Mouse (Mus musculus): ENCODE data around the gene Magoh.

DNA sequence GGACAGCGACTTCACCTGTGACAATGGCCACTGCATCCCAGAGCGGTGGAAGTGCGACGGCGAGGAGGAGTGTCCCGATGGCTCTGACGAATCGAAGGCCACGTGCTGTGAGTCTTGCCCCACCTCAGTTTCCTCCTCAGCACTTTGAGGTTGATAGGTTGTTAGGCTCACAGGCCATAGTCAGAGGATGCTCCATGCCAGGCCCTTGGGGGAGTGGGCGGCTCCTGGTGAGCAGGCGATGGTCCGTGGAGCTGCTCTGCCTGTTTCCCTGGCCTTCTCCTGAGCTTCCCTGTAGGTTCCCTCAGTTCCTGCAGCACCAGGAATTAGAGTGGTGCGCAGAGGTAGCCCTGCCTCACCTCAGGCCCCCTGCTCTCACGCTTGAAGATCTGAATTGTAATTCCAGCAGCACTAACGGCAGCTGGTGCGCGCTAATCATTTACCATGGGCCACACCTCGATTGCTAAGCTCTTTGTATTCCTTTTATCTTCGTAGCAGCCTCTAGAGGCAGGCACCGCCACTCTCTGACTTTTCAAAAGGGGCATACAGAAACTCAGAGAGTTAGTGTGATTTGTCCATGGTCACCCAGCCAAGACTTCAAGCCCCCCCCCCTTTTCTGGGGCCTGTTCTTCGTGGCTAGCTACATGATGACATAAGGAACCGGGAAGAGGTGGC is 44.8 kb upstream of the Magoh start:
- TF ChIP-seq POLR2A (IDR thresholded peaks at IDR 0.05; ENCODE audit: control insufficient read depth, low read depth, low read length) = no peak
- no peak for TF ChIP-seq CTCF (IDR thresholded peaks at IDR 0.05; ENCODE audit: control insufficient read depth, insufficient read depth, insufficient replicate concordance, low read depth, low read length)
